Mouse (Mus musculus) liver, adult 2 months (tissue): ENCODE measurements at regions not wholly inside any gene's neighbourhood (a gene's known extent, or its start where the extent isn't known, plus 50 kb on each side); places are given as distances from the start of the nearest gene placed in this dataset.

Experiments used
- CTCF ChIP-seq: fragments of 200-500 bp; IDR thresholded peaks from 2 replicates; pipeline ENCODE4 v1.5.1; 2011; ENCODE audit warnings: low read depth, low read length, control low read depth
- POLR2A ChIP-seq: fragments of 200-500 bp; IDR thresholded peaks from 2 replicates; pipeline ENCODE4 v1.6.1; 2011; ENCODE audit warnings: low read length, control low read depth; ENCODE audit not compliant: insufficient read depth; ENCODE audit errors: extremely low read depth

- TF ChIP-seq CTCF (no peak), POLR2A (no peak)
These were observed 1319.7 kb upstream of the Tenm4 start for GRCm38 (mm10) chr7:94851360-94851759.
